Mouse (Mus musculus) heart, postnatal 4 days (tissue): Measurements from ENCODE around the gene Pfkm. TPM values are rescaled to one million over a fixed set of nuclear protein-coding genes. Genes with fewer than 3 reads are reported as not detected.
A peak's percentile ranks its signal among the peaks of the same experiment; 100 is the strongest.

Source experiments
- DNase-seq: peaks from one replicate; pipeline ENCODE4 v3.0.0; 2021
- total RNA-seq, 2 experiments: library from RNA; stranded (reverse); gene quantifications; 2 replicates each; pipeline ENCODE4 v1.2.3; 2021

Gene Pfkm
- total RNA-seq, 2 experiments from 2014 or later = 413 to 425 TPM

DNA sequence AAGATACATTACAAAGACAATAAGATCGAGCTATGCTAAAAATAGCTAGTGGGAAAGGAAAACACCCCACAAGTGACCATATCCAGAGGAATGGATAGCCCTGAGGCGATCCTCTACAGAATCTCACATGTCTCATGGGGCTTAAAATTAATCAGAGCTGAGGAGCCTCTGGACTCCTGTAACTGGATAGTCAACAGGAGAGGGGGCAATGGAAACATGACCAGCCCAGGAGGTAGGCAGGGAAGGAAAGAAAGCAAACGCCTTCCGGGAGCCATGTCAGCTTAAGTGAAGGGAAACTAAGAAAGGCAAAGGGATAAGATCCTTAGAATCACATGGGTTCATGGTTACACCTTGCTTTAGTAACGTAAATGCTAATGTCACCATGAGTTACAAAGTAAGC lies 48.4 kb downstream of the Pfkm start:
- DNase-seq = no peak

- DNase-seq = no peak
These were observed 50.1 kb downstream of the Pfkm start for GRCm38 (mm10) chr15:98142515-98142914.

- DNase-seq = peak; percentile 50
These were observed 52.6 kb downstream of the Pfkm start for GRCm38 (mm10) chr15:98144861-98145507.

- DNase-seq = peak; percentile 96
These were observed 53.3 kb downstream of the Pfkm start for GRCm38 (mm10) chr15:98145559-98146181.

GRCm38 (mm10) chr15:98148356-98148755 lies 56.0 kb downstream of the Pfkm start:
- no peak for DNase-seq

DNA sequence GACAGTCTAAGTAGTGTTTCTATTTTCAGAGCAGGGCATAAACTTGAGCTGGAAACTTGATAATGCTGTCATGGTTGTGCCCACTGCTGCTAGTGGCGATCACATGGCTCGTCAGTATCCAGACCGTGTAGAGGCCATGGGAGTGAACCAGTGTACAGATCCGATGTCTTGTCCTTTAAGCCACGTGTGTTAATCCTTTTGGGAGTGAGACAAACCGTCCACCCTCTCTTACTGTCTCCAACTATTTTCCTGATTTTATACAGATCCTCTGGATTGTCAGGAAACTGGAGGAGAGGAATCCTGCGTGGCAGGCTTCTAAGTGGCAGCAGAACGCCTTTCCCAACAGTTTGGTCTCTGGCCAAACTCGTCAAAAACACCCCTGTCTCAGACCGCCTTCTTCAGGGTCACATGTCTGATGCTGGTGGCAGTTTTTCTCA lies 56.8 kb downstream of the Pfkm start:
- peak; percentile 72 for DNase-seq

DNA sequence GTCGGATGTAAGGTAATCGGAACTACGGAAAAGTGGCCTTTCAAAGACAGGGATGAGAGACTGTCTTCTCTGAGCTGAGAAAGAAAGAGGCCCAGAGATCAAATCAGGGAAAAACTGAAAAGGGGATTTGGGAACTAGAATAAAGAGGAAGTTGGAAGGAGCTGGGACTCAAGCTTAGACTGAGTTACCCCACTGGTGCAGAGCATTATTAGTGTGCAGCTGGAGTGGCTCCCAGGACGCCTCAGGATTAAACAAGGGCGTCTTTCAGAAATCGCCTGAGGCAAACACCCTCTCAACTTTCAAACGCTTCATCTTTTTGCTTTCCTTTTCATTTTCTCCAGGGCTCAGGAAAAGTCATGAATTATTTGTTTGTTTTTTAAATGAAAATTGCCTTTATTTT lies 60.5 kb downstream of the Pfkm start:
- DNase-seq = no peak

- peak; percentile 31 for DNase-seq
These were observed 61.2 kb downstream of the Pfkm start for GRCm38 (mm10) chr15:98153625-98154024.

DNA sequence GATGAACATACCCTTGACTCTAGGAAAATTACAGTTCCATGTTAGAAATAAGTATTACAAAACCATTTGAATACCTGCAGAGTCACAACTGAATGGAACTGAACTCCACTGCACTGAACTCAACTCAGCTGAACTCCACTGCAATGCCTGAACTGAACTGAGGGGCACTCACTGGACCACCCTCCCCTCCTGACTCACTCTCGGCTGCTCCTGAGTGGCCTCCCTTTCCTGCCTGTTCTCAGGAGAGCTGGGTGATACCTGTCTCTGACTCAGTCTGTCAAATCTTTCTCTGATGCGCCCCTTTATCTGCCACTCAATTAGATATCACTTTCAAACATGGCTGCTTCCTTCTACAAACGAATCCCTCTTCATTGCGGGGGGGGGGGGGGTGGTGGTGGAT lies 61.8 kb downstream of the Pfkm start:
- no peak for DNase-seq

GRCm38 (mm10) chr15:98154631-98155030 lies 62.2 kb downstream of the Pfkm start:
- DNase-seq = no peak

DNA sequence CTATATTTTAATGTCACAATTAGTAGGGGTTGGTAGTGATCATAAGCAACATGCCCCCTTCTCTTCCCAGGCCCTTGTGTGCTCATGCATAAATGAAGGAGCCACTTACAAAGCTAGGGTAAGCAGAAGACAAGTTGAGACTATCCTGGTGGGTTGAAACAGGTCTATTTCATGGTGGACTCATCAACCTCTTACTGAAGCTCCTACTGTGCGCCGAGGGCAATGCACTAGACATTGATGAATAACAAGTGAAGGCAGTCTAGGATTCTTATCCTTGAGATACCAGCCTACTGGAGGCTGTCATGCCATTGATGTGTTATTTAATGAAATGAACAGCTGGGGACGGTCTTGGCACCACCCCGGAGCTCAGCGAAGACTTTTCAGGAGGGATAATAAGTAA lies 62.9 kb downstream of the Pfkm start:
- DNase-seq = no peak

DNA sequence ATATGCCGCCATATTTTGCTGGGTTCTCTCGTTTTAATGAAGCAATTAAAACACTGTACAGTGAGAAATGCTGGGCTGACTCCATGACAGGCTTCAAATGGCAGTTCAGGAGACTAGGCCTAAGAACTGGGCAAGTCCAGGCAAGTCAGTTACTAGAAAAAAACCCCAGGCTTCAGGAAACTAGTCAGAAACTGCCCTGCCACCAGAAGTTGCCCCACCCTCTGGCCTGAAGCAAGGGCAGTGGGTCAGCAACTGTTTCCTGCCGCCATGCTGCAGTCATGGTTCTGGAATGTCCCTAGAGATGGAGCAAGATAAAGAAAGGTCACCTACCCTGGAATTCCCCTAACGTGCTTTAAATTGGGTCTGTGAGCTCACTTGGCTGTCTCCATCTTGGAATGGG lies 63.6 kb downstream of the Pfkm start:
- DNase-seq = no peak

- DNase-seq = no peak
These were observed 64.9 kb downstream of the Pfkm start for GRCm38 (mm10) chr15:98157253-98157652.

- DNase-seq = no peak
These were observed 68.8 kb downstream of the Pfkm start for GRCm38 (mm10) chr15:98161026-98161805.

DNA sequence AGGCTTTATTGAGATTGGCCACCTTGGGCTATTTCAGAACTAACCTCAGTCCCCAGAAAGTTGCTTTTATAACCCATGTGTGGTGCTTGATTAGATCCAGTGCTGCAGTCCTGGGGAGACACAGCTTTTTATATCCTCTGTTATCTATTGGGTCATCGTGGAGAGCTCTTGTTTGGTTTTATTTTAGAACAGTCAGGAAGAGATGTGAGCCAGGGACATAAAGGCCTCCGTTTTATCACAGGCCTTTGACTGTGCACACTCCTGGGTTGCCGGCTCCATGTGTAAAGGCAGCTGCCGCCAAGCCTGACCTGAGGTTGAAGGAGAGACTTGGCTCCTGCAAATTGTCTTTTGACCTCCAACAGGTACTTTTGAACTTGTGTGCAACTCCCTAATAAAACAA lies 70.2 kb downstream of the Pfkm start:
- no peak for DNase-seq

DNA sequence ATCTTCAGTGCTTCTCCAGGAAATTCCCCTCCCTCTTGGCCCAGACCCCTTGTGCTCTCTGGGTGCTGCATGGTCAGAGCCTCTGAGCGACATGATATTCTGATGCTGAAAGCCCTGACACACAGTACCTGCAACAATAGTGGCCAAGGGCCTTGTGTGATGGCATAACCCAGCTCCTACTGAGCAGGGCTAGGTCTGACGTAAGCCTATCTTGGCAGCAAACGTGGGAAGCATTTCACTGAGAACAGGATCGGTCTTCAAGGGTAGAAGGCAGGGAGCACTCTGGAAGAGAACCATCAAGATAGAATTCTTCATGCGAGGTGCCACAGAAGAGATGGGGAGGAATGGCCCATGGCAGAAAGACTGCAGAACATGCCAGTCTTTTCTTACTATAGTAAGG lies 73.1 kb downstream of the Pfkm start, which contains the start of gene Asb8:
TSS of gene Asb8 (minus strand) at position 101 of the 400 bp plus-strand sequence.
- no peak for DNase-seq

DNA sequence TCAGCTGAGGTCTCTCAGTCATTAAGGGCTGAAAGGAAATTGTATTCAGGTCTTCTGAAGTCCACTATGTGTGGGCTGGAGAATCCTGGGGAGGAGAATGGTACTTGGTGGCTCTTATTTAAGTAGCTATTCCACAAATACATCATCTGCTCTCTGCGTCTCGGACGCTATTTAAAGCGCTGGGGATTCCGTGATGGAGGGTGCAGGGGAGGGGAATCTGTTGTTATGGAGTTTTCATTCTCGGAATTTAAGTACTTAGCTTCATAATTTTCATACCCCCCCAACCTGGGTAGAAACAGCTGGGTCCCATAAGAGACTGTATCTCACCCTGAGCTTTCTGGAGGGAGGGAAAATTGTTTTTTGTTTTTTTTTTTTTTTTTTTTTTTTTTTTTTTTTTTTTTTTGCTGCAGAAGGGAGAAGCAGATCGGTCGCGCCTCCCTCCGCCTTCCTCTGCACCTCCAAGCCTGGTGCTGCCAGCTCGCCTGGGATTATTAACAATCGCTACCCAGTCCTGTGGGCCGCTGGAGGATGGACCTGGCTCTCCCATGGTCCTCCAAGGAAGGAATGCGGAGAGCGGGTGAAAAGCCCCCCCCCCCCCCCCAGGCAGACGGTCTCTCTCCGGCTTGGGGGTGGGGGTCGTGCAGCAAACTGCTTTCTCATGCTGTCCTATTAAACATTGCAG lies 74.7 kb downstream of the Pfkm start, which contains the start of gene Ccdc184:
TSS of gene Ccdc184 (plus strand) at position 196 of the 682 bp plus-strand sequence.
- no peak for DNase-seq

GRCm38 (mm10) chr15:98167645-98168621 lies 75.5 kb downstream of the Pfkm start:
- peak; percentile 72 for DNase-seq

- DNase-seq = no peak
These were observed 76.2 kb downstream of the Pfkm start for GRCm38 (mm10) chr15:98168622-98169004.

DNA sequence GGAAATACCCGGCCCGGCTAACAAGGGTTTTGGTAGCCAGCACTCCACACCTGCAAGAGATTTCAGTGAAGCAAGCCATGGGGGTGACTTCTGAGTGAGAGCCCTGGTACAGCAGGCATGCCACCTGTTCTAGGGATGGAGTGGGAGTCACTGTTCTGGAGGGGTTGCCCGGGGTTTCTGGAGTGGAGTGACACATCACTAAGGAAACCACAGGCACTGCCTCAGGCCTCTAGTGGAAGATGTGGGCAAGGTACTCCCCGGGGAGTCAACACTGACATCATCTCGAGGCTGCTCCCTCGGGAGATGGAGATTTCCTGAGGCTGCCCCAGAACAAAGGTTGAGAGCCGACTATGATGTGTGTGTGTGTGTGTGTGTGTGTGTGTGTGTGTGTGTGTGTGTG lies 78.0 kb downstream of the Pfkm start:
- DNase-seq = peak; percentile 34

GRCm38 (mm10) chr15:98170917-98171316 lies 78.5 kb downstream of the Pfkm start:
- no peak for DNase-seq

DNA sequence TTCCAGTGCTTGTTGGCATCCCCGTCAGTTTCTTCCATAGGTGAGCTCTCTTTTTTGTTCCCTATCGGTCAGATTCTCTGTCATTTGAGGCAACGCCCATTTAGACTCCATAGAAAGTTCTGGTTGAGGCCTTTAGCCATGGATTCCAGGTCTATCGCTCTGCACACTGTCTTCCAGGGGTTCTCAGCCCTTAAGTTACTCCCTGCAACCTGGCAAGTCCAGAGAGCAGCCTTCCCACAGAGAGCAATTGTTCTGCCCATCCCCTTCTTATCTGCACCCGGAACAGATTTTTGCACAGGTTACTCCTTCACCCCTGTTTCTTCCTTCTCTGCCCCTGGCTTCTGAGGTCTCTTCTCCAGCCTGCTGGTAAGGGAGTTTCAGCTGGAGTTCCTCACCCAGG lies 79.7 kb downstream of the Pfkm start:
- no peak for DNase-seq
